Mouse (Mus musculus): ENCODE measurements around the gene Dtnb. TPM values are rescaled to one million over a fixed set of nuclear protein-coding genes. Genes with fewer than 3 reads are reported as not detected.
A peak's percentile ranks its signal among the peaks of the same experiment; 100 is the strongest.

The Dtnb gene
- polyA plus RNA-seq, 1 experiment, result 10.0 TPM

DNA sequence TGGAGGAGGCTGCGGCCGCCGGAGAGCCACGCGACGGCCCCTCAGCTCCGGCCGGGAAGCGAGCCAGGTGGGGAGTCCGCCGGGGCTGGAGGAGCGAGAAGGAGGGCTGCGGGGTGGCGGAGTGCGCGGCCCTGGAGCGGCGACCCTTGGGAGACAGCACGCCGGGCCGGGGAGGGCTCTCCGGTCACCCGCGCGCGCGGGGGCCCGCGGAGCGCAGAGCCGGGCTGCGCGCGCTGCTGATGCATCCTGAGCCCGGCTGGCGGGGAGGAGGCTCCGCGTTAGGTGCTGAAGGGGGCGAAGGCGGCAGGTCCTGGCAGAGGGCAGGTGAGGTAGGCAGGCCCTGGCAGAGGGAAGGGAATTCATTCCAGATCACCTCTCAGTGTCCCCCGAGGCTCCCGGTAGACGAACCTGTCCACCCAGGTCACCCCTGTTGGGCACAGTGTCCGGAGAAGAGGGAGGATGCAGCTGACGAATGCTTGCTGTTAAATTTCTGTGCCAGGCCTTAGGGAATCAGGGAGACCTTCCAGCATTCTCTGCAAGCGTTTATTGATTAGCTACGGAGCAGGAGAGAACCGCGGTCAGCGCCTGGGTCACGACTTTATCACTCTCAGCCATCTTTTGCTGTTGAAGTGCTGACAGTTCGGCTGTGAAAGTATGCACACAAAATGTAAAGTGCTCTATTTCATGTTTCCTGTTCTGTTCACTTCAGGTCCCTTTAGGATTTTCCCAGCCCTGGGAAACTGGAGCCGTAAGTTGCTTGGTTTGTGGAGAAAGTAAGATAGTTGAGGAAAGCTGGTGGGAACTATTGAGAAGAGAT is 608 bp downstream of the Dtnb start:
- Histone ChIP-seq H3K36me3 (ENCODE audit: control insufficient read depth, insufficient read depth) (no peaks in the 10 kb centered on the region), H3K27me3 (ENCODE audit: control insufficient read depth, insufficient read depth, insufficient read length) (no peaks in the 10 kb centered on the region), H3ac (ENCODE audit: control insufficient read depth, insufficient read length, low read depth) (peak overlapping the region; percentile 76), H3K4me3 (ENCODE audit: insufficient read depth, poor library complexity, severe bottlenecking) (peak overlapping the region; percentile 52), H3K79me3 (ENCODE audit: low read depth) (no peaks in the 10 kb centered on the region), H3K79me2 (ENCODE audit: control insufficient read depth, insufficient read depth) (peaks cover 9% of the 10 kb centered on the region)
- TF ChIP-seq USF1 (IDR thresholded peaks at IDR 0.05; ENCODE audit: low read depth) (no peak), CTCF (IDR thresholded peaks at IDR 0.05; ENCODE audit: control insufficient read depth, insufficient read depth, insufficient read length) (no peak)

DNA sequence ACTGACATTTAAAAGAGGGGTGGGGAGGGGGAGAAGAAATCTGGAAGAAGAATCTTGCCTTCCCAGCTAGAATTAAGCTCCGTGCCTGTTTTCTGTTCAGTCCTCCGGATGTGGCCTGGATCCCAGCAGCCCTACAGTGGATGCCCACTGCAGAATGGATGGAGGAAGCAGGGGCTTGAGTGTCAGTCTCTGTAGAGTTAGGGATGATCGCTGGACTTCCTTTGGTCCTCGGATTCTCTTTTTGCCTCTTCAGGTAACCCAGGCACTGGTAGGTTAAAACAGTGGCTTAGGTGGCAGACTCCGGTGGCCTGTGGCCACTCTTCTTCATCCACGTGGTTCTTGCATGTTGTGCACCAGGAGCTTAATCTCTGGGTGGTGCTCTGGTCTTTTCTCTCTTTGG is 1.2 kb downstream of the Dtnb start:
- Histone ChIP-seq H3K4me3 (ENCODE audit: insufficient read depth, poor library complexity, severe bottlenecking) (no peak overlapping the region), H3K79me2 (ENCODE audit: control insufficient read depth, insufficient read depth) (peaks cover 9% of the 10 kb centered on the region), H3K36me3 (ENCODE audit: control insufficient read depth, insufficient read depth) (no peaks in the 10 kb centered on the region), H3K27me3 (ENCODE audit: control insufficient read depth, insufficient read depth, insufficient read length) (no peaks in the 10 kb centered on the region), H3K79me3 (ENCODE audit: low read depth) (no peaks in the 10 kb centered on the region), H3ac (ENCODE audit: control insufficient read depth, insufficient read length, low read depth) (no peak overlapping the region)
- no peak for TF ChIP-seq FOSL1 (IDR thresholded peaks at IDR 0.05; ENCODE audit: insufficient read depth, low read length, poor library complexity, severe bottlenecking)
- no peak for TF ChIP-seq MYOG (IDR thresholded peaks at IDR 0.05; ENCODE audit: control insufficient read depth, extremely low read depth, insufficient read length)
- TF ChIP-seq USF1 (IDR thresholded peaks at IDR 0.05; ENCODE audit: low read depth), result no peak
- no peak for TF ChIP-seq MAX (IDR thresholded peaks at IDR 0.05)
- TF ChIP-seq CEBPB (IDR thresholded peaks at IDR 0.05; ENCODE audit: low read depth), result no peak
- TF ChIP-seq CTCF (IDR thresholded peaks at IDR 0.05; ENCODE audit: control insufficient read depth, insufficient read depth, insufficient read length), result no peak
- no peak for TF ChIP-seq MYOD1 (IDR thresholded peaks at IDR 0.05; ENCODE audit: control insufficient read depth, insufficient read length, low read depth)

DNA sequence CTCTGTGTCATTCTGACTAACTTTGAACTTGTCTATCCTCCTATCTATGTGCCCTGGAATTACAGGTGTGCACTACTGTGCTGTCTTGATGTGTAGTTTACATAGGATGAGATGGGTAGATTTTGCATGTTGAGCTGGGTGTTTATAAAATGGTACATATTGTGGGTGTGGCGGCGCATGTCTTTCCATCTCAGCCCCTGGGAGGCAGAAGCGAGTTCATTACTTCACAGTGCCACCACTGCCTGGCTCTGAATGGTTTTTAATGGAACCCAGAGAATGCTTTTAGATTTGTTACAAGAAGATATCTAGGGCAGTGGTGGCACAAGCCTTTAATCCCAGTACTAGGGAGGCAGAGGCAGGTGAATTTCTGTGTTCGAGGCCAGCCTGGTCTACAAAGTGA is 2.5 kb downstream of the Dtnb start:
- Histone ChIP-seq H3K36me3 (ENCODE audit: control insufficient read depth, insufficient read depth) (no peaks in the 10 kb centered on the region), H3K4me3 (ENCODE audit: insufficient read depth, poor library complexity, severe bottlenecking) (no peak overlapping the region), H3K27me3 (ENCODE audit: control insufficient read depth, insufficient read depth, insufficient read length) (no peaks in the 10 kb centered on the region), H3K79me2 (ENCODE audit: control insufficient read depth, insufficient read depth) (peaks cover 16% of the 10 kb centered on the region), H3ac (ENCODE audit: control insufficient read depth, insufficient read length, low read depth) (no peak overlapping the region), H3K79me3 (ENCODE audit: low read depth) (no peaks in the 10 kb centered on the region)
- TF ChIP-seq MYOG (IDR thresholded peaks at IDR 0.05; ENCODE audit: control insufficient read depth, extremely low read depth, insufficient read length) (no peak), CEBPB (IDR thresholded peaks at IDR 0.05; ENCODE audit: low read depth) (no peak), USF1 (IDR thresholded peaks at IDR 0.05; ENCODE audit: low read depth) (no peak), MYOD1 (IDR thresholded peaks at IDR 0.05; ENCODE audit: control insufficient read depth, insufficient read length, low read depth) (no peak), FOSL1 (IDR thresholded peaks at IDR 0.05; ENCODE audit: insufficient read depth, low read length, poor library complexity, severe bottlenecking) (no peak), MAX (IDR thresholded peaks at IDR 0.05) (no peak), CTCF (IDR thresholded peaks at IDR 0.05; ENCODE audit: control insufficient read depth, insufficient read depth, insufficient read length) (no peak)

DNA sequence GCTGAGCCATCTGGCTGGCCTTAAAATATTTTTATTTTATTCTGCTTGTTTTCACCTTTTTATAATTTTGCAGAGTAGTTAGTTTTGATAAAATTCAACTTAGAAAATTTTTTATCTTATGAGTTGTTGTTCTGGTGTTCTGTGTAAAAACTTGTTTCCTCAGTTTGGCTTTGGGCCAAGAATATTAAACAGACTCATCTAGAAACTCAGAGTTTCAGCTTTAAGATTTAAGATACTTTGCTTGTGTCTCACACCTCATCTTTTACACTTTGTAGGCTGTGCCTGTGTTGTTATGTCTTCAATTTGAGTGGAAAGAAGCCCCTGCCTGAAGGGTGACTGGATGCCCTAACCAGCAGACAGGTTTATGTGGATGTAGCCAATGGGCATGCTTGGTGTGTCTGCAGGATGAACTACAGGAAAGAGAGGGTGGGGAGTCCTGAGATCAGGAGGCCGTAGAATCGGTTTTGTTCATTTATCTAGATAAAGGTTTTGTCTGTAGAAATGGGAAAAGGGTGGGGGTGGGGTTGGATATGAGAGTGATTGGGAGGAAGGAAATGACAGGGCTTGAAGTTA is 7.9 kb downstream of the Dtnb start:
- peaks cover 4% of the 10 kb centered on the region for H3K79me3 ChIP-seq (ENCODE audit: low read depth)

DNA sequence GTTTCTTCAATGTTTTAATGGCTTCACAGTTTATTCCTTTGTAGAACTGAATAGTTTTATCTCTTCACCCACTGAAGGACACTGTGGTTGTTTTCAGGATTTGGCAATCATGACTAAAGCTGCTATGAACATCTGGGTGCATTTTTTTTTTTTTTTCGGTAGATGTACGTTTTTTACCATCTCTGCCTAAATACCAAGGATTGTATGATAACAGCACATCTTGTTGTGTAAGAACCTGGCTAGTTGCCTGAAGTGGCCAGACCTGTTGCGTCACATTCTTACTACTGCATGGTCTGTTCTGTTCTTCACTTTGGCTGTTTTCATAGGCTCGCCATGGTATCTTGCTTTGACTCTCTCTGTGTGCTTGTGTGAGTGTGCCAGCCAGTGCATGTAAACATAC is 10.4 kb downstream of the Dtnb start:
- TF ChIP-seq CEBPB (IDR thresholded peaks at IDR 0.05; ENCODE audit: low read depth) (peak; percentile 79), MYOD1 (IDR thresholded peaks at IDR 0.05; ENCODE audit: control insufficient read depth, insufficient read length, low read depth) (no peak)
- Histone ChIP-seq H3ac (ENCODE audit: control insufficient read depth, insufficient read length, low read depth) (no peak overlapping the region), H3K27me3 (ENCODE audit: control insufficient read depth, insufficient read depth, insufficient read length) (no peaks in the 10 kb centered on the region), H3K36me3 (ENCODE audit: control insufficient read depth, insufficient read depth) (no peaks in the 10 kb centered on the region), H3K79me3 (ENCODE audit: low read depth) (peaks cover 4% of the 10 kb centered on the region), H3K4me3 (ENCODE audit: insufficient read depth, poor library complexity, severe bottlenecking) (no peak overlapping the region), H3K79me2 (ENCODE audit: control insufficient read depth, insufficient read depth) (peaks cover 20% of the 10 kb centered on the region)

More for the DNA sequence above, 7.9 kb downstream of the Dtnb start:
- H3K4me3 ChIP-seq (ENCODE audit: insufficient read depth, poor library complexity, severe bottlenecking), result no peak overlapping the region
- no peaks in the 10 kb centered on the region for H3K36me3 ChIP-seq (ENCODE audit: control insufficient read depth, insufficient read depth)
- H3K79me2 ChIP-seq (ENCODE audit: control insufficient read depth, insufficient read depth), result peaks cover 20% of the 10 kb centered on the region
- H3K27me3 ChIP-seq (ENCODE audit: control insufficient read depth, insufficient read depth, insufficient read length), result no peaks in the 10 kb centered on the region
- TF ChIP-seq USF1 (IDR thresholded peaks at IDR 0.05; ENCODE audit: low read depth) (no peak), MAX (IDR thresholded peaks at IDR 0.05) (no peak), CEBPB (IDR thresholded peaks at IDR 0.05; ENCODE audit: low read depth) (no peak), FOSL1 (IDR thresholded peaks at IDR 0.05; ENCODE audit: insufficient read depth, low read length, poor library complexity, severe bottlenecking) (no peak)
- H3ac ChIP-seq (ENCODE audit: control insufficient read depth, insufficient read length, low read depth), result no peak overlapping the region

DNA sequence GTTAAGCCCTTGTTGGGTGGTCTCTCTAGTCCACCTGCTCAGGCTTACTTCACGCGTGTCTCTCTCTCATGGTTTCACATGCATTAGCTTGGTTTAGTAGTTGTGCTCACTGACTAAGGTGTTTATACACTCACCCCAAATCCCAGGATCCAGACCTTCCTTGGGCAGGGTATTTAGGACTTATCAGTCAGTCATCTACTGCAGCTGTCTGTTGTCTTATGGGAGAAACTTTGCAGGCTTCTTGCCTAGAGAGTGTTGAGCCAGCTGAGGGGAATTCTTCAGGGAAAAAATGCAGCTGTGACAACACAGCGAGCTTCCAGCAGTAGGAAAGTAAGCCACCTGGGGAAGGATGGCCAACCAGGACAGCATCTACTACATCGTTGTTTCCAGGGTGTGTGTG is 13.3 kb downstream of the Dtnb start:
- TF ChIP-seq USF1 (IDR thresholded peaks at IDR 0.05; ENCODE audit: low read depth) (no peak), FOSL1 (IDR thresholded peaks at IDR 0.05; ENCODE audit: insufficient read depth, low read length, poor library complexity, severe bottlenecking) (no peak), MYOG (IDR thresholded peaks at IDR 0.05; ENCODE audit: control insufficient read depth, extremely low read depth, insufficient read length) (no peak), CEBPB (IDR thresholded peaks at IDR 0.05; ENCODE audit: low read depth) (no peak), MAX (IDR thresholded peaks at IDR 0.05) (no peak)
- Histone ChIP-seq H3K36me3 (ENCODE audit: control insufficient read depth, insufficient read depth) (peaks cover 3% of the 10 kb centered on the region), H3ac (ENCODE audit: control insufficient read depth, insufficient read length, low read depth) (no peak overlapping the region), H3K4me3 (ENCODE audit: insufficient read depth, poor library complexity, severe bottlenecking) (no peak overlapping the region), H3K79me2 (ENCODE audit: control insufficient read depth, insufficient read depth) (peaks cover 4% of the 10 kb centered on the region), H3K27me3 (ENCODE audit: control insufficient read depth, insufficient read depth, insufficient read length) (no peaks in the 10 kb centered on the region), H3K79me3 (ENCODE audit: low read depth) (peaks cover 4% of the 10 kb centered on the region)

Data from C2C12 (cell line).